Mouse (Mus musculus) ZHBTc4 (cell line): ENCODE data around the gene Arhgef3.

Experiments used
- DNase-seq: peaks from one replicate; pipeline ENCODE4 v3.0.0-alpha.2; 2011; ENCODE audit warnings: low read depth, low spot score

Arhgef3 gene

DNA sequence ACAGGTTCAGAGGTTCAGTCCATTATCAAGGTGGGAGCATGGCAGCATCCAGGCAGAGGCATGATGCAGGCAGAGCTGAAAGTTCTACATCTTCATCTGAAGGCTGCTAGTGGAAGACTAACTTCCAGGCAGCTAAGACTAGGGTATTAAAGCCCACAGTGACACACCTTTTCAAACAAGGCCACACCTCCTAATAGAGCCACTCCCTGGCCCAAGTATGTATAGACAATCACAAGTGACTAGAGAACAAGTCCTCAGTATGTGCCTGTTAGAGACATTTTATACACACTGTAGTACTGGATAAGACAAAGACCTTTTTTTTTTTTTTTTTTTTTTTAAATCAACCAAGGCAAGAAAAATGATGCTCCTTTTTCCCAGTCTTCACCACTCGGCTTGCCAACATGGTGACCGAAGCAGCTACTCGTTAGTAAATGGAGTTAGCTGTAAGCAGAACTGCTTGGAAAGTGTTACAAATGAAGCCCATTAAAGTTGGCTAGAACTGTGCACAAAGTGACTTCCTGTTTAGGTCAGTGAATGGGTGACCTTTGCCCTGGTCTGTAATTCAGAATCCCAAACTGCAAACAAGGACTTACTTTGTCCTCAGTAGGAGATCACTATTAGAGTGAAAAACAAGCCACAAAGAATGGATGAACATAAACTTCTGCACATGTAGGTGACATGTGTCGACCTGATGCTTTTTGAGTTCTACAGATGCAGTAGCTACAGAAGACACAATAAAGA, 229.7 kb downstream of the Arhgef3 start:
- DNase-seq = peak; percentile 55

DNA sequence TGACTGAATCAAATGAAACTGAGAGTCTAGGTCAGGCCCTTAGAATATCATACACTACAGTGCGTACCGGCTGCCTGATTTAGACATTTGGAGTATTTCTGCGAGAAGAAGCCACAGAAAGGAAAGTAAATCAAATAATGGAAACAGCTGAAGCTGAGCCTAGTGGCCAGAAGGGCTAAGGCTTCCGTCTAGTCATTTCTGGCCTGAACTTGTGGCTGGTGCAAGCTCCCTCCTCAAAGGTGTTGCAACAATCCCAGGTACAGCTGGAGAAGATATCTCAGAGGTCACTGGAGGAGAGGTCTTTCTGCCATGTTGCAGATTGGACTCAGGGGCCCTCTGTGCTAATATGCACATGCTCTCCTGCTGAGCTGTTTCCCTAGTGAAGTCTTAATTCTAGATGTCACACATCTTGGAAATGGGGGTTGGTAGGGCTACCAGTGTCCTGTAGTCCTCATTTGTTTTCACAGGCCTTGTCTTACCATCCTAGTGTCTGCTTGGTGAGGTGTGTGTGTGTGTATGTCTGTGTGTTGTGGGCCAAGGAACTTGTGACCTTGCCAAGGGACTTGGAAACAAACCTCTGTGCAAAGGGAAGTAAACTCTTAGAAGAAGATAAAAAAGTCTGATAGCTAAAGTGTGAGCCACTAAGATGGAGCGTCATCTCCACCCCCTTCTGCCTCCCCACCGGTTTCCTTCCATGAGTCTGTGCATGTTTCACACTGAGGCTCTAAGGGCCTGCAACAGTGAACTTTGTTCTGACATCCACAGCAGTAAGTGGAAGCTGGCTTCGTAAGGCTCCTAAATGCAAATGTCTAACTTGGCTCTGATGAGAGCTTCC, 230.6 kb downstream of the Arhgef3 start:
- DNase-seq = no peak

DNA sequence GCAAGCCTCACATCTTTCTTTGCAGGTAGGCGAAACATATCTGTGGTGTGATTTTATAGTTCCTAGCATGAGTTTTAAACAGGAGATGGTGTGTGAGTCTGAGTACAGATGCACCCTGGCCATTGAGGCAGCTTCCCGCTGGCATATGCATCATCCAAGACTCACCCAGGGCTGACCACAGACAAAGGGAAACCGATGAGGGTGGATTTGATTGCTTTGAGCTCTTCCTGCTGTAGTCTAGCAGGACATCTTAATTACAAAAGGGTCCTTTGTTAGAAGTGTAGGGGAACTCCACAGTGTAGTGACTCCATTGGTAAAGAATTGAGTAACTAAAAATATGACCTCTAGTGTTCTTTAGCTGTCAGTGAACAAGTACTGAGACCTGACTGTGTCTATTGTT, 232.5 kb downstream of the Arhgef3 start:
- peak; percentile 93 for DNase-seq

DNA sequence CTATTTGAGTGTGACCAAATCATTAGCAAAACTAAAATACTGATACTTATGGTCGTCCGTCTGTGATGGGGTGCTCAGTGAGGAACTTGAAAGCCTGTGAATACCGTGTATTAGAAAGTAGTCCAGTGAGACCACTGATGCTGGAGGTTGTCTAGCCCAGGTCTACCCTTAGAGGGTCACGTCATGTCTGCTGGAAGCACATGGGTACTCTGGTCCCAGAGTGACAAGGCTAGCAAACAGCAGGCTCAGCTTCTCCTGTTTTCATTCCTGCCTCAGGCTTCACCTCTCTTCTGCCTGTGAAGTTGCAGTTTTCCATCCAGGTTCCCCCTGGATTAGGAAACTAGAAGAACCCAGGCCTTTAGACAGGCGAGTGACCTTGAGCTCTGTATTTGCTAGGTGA, 233.0 kb downstream of the Arhgef3 start:
- DNase-seq = peak; percentile 71

DNA sequence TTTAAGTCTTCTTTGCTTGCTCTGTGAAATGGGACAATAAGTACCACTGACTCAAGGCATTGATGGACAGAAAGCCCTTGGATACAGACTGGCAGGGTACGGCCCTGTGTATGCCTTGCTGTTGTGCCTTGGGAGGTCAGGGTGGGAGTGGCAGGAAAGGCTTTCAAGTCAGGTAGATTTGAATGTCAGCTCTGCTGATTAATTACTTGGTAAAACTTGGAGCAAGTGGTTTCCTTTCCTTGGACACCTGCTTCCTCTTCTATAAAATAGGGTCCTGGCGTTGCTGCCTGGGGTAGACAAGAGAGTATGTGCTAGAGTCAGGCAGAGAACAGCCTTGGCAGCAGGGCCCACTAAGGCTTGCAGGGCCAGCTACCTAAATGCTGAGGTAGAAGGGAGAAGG, 233.4 kb downstream of the Arhgef3 start:
- DNase-seq = peak; percentile 58

DNA sequence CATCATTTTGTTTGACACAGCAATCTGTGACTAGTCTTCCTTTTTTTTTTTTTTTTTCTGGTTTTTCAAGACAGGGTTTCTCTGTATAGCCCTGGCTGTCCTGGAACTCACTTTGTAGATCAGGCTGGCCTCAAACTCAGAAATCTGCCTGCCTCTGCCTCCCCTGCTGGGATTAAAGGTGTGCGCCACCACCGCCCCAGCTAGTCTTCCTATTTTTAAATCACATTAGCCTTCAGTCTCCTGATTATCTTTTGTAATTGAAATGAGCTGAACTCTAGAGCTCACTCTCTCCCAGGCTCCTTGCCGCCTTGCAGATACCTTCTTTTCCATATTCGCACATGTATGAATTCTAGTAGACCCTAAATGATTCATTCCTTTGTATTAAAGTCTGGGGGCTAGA, 234.0 kb downstream of the Arhgef3 start:
- peak; percentile 75 for DNase-seq

DNA sequence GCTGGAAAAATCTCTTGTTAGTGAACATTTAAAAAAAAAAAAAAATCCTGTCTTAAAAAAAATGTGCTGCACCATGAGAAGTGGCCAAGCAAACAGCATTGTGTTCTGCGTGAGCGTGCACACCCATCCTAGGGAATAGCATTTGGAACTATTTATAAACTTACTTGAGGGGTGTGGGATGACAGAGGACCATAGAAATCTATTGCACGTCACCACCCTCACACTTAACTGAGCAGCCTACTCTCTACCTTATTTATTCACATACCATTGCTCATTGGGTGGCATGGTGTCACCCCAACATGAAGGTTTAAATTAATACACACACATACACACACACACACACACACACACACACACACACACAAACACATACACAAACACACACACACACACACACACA, 234.4 kb downstream of the Arhgef3 start:
- DNase-seq = no peak

DNA sequence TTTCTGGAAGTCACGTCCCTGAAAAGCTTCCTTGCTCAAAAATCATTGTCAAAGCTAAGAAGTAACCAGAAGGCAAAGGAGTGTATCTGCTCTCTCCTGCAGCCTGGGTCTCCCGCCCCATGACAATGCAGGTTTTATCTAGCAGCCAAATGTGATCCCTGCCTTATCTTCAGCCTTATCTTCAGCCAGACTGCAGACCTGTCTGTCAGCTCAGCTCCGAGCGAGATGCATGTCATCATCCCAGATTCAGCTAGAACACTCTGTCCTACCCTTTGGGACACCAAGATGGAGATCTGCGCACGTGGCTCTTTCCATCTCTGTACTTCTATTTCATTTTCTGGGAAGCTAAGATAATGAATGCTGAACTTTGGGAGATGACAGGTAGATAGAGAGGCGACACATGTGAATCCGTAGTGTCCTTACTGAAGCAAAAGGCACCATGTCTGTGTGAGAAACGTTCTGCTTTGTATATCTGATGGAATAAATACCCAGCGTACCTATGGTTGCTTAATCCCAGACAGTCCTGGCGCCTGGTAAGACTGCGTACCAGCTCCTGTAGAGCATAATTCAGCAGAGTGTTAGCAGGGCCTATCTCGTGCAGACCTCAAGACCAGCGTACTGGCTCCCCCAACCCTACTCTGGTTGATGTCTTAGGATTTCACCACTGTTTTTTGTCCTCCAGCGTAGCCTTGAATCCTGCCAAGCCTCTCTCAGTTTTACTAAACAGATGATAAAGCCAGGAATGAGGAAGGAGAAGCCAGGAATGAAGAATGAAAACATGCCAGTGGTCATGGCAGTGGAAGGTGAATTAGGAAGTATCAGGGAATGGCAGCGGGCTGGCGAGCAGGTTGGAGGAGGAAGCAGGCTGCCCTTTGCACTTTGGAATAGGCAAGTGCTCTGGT, 235.4 kb downstream of the Arhgef3 start:
- no peak for DNase-seq

DNA sequence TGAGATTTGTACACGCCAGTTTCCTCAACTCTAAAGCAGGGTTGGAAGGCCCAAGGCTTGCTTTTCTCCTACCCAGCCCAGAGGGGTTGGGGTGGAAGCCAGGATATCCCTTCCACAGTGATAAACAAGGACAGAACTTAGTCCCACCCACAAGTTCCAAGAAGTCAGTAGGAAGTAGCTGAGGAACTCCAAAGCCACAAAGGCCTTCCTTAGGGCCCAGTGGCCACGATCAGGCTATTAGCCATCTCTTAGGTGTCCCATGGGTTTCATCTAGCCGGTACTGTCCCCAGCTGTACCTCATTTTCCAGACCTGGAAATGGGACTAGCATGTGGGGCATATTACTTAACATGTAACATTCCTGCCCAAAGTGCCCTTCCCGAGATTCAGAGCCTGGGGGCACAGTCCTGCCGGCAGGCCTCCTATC, 236.4 kb downstream of the Arhgef3 start:
- DNase-seq = peak; percentile 49

DNA sequence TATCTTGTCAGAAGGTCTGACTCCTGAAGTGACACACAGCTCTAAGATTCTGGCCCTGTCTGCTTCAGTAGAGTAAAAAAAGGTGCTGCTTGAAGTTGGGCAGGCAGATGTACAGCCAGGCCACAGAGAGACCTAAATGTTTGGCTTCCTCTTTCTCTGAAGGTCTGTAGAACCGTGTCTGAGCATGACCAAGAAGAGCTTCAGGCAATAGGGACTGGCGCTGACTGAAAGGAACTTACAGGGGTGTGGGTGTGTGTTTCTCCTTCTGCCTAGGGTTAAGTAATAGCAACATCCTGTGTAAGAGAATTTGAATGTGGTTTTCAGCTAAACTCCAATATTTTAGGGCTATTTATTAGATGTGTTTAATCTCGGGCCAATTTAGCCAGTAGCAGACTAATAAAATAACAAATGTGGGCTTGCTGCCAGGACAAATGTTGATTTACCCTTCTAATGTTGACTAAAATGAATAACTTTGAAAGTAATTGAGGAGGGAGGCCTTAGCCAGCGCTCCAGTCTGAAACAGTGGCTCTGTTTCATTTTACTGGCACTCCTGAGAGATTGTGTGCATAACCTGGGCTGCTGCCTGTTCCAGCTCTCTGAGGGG, 236.9 kb downstream of the Arhgef3 start:
- no peak for DNase-seq

DNA sequence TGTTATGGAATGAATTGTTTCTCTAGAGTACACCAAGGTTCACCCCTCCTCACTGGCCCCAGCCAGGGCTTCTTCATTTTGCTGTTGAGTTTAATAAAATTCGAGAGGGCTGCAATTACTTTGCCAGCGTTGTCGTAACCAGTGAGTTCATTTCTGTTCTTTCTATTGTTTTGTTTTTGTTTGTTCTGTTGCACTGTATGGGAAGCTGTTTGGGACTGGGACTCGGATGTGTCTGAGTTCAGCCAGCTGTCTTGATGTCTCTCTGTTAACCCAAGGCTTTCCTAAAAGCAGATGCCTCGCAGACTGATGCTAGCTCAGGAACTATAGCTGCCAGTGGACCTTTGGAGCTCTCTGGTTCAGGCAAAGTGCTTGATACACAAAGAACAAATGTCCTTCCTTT, 237.8 kb downstream of the Arhgef3 start:
- DNase-seq = no peak

DNA sequence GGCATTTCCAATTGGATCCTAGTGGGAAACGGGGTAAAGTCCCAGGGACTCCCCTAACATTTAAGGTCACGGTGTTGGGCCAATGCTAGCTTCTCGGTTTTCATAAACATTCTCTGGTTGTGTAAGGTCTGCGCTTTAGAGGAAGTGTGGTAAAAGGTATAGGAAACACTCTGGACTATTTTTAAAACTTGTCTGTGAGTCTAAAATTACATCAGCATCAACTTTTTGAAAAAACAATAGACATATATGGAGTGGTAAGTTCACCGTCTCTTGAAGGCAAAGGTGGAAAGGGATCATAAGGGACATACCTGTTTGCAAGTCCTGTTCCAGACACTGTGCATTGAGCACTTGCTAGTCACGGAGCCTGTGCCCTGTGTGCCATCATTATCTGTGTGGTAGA, 240.5 kb downstream of the Arhgef3 start:
- no peak for DNase-seq

DNA sequence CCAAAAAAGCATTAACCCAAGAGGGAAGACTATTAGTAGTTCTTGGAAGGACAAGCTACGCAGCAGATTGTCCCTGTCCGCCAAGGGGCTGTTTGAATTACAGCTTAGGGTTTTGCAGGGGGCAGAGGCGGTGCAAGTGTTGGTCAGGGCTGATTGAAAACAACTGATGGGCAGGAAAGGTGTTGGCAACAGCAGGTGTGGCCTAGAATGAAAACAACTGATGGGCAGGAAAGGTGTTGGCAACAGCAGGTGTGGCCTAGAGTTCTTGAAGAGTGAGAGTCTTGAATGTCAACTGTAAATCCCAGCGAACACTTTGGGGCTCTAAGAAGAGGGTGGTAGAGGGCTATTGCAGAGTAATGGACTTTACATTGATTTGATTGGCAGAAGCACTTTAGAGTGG, 241.2 kb downstream of the Arhgef3 start:
- no peak for DNase-seq

DNA sequence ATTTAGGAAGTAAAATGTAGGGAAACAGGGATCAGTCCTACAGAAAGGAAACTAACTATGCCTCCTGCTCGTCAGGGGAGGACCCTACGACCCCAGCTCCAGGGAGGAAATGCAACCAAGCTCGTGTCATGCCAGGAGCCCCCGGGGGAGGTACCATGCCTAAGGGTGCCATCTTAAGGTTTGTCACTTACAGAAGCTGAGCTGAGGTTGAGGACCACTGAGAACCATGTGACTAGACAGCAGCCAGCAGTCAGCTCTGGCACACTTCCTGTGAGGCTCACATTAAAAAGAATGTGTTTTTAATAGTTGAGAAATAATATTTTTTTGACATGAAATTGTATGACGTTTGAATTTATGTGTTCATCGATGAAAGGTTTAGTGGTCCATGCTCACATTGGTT, 242.4 kb downstream of the Arhgef3 start:
- DNase-seq = no peak

DNA sequence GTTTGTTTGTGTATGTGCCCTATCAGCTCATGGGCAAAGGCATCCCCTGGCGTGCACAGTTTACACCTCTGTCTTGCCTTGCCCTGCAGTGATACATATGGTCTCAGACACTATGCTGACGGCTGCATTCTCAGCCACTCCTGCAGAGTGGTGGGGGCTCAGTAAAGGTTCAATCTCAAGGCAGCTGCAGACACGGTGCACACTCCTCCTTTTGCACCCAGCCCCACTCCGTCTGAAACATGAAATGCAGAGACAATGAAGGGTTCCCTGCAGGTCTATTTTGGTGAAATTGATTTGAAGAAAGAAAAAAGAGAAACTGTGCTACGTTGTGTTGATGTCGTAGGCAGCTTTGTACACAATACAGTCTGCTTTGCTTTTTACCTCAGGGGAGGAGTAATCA, 243.5 kb downstream of the Arhgef3 start:
- no peak for DNase-seq

DNA sequence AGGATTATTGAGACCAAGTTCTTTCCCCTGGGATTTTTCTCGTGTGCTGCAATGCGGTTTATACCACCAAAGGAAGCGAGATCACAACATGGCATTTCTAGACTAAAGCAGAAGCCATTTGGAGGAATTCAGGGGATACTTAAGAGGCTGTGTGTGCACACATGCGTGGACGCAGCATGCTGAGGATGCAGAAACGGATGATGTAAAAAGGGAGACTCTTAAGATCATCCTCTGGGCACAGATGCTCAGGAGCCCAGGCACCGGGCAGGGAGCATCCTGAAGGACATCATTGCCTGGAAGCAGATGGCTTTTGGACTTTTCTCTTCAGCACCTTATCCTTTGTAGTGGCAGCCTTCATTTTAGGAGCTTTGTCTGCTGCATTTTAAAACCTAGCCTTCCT, 246.2 kb downstream of the Arhgef3 start:
- DNase-seq = no peak

DNA sequence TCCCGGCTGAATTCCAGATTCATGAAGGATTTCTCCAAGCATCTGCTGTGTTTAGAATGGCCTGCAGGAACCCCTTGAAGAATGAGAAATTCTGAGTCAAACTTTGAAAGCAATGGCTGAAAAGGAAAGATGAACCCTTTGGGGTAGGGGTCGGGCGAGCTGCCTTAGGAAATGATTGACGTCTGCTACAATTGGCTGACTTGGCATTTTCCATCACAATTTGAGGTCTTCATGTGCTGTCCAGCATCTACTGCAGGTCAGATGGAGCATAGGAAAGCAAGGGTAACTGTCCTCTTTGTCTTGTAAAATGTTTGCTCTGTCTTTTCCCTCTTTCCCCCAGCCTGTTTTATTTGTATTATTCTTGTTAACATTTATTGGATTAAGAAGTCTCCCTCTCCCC, 246.8 kb downstream of the Arhgef3 start:
- no peak for DNase-seq

DNA sequence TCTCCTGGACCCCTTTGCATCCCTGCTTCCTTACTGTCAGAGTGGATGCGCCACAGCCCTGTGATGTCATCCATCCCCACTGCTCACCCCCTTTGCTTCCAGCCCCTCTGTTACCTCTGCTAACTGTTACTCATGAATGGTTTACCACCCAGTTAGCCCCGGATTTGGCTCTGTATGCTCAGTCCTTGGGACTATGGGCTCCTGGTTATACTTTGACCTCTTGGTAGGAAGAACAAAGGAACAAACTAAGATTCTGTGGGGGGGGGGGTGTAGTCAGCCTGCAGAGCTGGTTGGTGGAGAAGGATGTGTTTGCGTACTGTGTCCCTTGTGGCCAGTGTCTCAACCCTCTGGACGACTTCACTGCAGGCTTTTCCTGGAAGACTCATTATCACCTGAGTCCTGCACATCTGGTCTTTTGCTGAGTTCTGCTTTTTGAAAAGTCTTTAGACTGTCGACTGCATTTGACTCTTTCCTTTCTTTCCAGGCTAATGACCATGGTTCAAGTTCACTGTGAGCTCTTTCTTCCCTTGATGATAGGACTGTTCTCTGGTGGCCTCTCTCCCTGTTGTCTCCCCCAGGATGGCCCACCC, 250.1 kb downstream of the Arhgef3 start:
- DNase-seq = no peak

DNA sequence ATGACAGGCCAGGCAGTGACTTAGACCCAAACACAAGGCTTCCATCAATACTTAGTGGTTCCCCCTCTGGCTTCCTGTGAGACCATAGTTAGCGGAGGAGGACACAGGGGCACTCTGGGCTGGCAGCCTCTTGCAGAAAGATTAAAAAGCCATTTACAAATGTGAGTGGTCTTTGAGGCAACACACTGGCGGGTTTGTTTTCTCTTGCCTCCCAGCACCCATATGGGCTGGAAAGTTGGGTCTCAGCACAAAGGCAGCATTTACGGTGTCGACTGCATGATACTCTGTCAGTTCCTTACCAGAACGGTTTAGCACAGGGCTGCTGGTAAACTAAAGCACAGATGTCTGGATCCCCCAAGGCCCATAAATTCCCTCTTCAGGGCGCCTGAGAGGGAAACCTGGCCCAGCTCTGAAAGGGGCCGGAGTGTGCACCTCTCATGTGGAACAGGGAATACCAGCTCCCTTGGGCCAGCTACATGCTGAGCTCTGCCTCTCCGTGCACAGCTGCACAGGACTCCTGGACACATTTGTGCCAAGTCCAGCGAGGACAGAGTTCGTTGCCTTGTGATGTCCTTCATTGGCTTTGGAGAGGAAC, 252.5 kb downstream of the Arhgef3 start:
- no peak for DNase-seq

DNA sequence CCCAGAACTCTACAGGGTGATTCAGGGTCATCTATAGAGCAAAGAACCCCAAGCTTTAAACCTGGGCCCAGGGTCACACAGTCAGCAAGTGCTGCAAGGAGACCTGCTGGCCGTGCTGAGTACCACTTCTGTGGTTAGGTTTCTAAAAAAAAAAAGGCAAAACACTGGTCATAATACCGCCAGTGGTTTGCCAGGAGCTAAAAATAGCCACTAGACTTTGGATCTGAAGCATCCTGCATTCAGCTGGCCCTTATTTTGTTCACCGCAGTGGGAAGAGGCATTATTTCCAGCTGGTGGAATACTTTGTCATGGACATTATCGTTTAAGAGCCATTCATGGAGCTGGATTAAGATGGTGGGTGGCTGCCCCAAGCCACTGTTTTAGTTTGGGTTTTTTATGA, 253.9 kb downstream of the Arhgef3 start:
- DNase-seq = no peak

DNA sequence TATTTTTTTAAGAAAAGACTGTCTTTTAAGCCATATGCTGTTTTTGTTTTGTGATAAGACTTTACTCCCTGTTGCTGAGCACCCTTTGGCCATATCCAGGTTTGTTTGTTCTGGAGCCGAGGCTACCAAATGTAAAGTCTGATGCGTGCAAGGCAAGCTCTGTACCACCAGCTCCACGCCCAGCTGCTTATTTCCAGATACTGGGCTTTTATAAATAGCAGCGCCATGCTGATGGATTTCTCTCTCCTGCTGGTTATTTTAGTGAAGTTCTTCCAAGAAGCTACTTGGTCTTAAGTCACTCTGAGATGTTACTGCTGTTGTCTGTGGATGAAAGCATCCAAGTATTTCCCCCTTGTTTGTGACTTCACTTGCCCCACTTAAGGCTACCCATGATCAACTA, 254.8 kb downstream of the Arhgef3 start:
- DNase-seq = no peak
